Mouse (Mus musculus) heart, embryonic 11.5 days (tissue): ENCODE measurements around the gene Sub1. TPM values are rescaled to one million over a fixed set of nuclear protein-coding genes. Genes with fewer than 3 reads are reported as not detected.

Source experiments
- ATAC-seq: fragments of 200-750 bp; cut with Nextera tagmentation; replicated peaks from 2 replicates; pipeline ENCODE4 v1.8.0; 2017; ENCODE audit warnings: moderate library complexity; ENCODE audit not compliant: insufficient number of reproducible peaks, low FRiP score, low TSS enrichment
- H3K27ac ChIP-seq: fragments of 300-500 bp; sonication (generic); 2 replicates; pipeline ENCODE4 v1.5.1; 2014; ENCODE audit warnings: mild to moderate bottlenecking, low read depth, low read length
- H3K27me3 ChIP-seq: fragments of 300-500 bp; sonication (generic); 2 replicates; pipeline ENCODE4 v1.6.1; 2014; ENCODE audit warnings: mild to moderate bottlenecking, low read length, mixed read lengths; ENCODE audit not compliant: control insufficient read depth, insufficient read depth
- H3K36me3 ChIP-seq: fragments of 300-500 bp; sonication (generic); 2 replicates; pipeline ENCODE4 v1.6.1; 2014; ENCODE audit warnings: mild to moderate bottlenecking, low read length, moderate library complexity, mixed read lengths; ENCODE audit not compliant: control insufficient read depth, insufficient read depth
- H3K4me1 ChIP-seq: fragments of 300-500 bp; sonication (generic); 2 replicates; pipeline ENCODE4 v1.6.1; 2014; ENCODE audit warnings: low read length; ENCODE audit not compliant: control insufficient read depth, insufficient read depth
- H3K4me2 ChIP-seq: fragments of 300-500 bp; sonication (generic); 2 replicates; pipeline ENCODE4 v1.6.1; 2014; ENCODE audit warnings: mild to moderate bottlenecking, moderate library complexity
- H3K4me3 ChIP-seq: fragments of 300-500 bp; sonication (generic); 2 replicates; pipeline ENCODE4 v1.5.1; 2014; ENCODE audit warnings: low read depth, low read length
- H3K9ac ChIP-seq: fragments of 300-500 bp; sonication (generic); 2 replicates; pipeline ENCODE4 v1.6.1; 2014; ENCODE audit warnings: mild to moderate bottlenecking, low read depth, low read length, moderate library complexity
- H3K9me3 ChIP-seq: fragments of 300-500 bp; sonication (generic); replicated peaks from 2 replicates; pipeline ENCODE4 v1.6.1; 2016; ENCODE audit warnings: low read length; ENCODE audit not compliant: control insufficient read depth
- WGBS: fragments of 180-500 bp; shearing (Covaris S2); extraction: QIAGEN DNeasy Blood & Tissue Kit; methylation state at CpG from one replicate; pipeline ENCODE4 v1.1.7; 2014; ENCODE audit not compliant: insufficient replicate concordance; 5-methylcytosine and 5-hydroxymethylcytosine counted together
- polyA plus RNA-seq: library from polyadenylated mRNA; unstranded; fragments of >200 nt; fragmentation: Nextera tagmentation; extraction: Ambion mirVana; gene quantifications from 2 replicates; pipeline ENCODE4 v1.2.1, GENCODE M21; 2014

Gene Sub1
- 635 and 657 TPM in 2 replicates for polyA plus RNA-seq

DNA sequence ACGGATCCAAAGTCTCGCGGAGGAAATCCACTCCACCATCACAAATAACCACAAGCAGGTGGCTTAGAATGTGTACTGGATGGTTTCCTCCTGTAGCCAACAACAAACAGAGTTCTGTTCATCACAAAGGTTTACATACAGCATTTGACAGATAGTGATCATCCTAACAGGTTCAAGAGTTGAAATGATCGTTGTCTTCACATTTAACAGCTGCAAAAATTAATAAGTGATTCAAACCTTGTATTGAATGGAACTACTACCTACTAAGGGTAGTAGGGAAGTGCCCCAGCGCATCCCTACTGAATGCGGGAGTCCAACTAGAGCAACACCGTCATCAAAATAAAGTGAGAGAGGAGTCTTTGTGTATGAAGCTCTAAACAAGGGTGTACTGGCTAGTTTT, at the start of gene Sub1:
Gene Sub1 (minus strand): TSS at position 101 of the 400 bp plus-strand sequence.
- no peaks in the 10 kb centered on the region for H3K27me3 ChIP-seq
- H3K4me2 ChIP-seq, result peak within 1 kb of the TSS; percentile 62
- no peak for ATAC-seq
- H3K36me3 ChIP-seq, result peaks cover 2% of the 10 kb centered on the region; the same call in 1 of the 2 replicates
- 0 out of 2 replicates have a peak, but pooled peaks cover 7% of the 10 kb centered on the region for H3K4me1 ChIP-seq
- peak within 1 kb of the TSS; percentile 98 for H3K9ac ChIP-seq
- no peaks in the 10 kb centered on the region for H3K9me3 ChIP-seq
- 83% methylated on average over 7 of the region's 7 CpGs for WGBS
- H3K4me3 ChIP-seq, result peak within 1 kb of the TSS; percentile 95
- peak within 1 kb of the TSS; percentile 87 for H3K27ac ChIP-seq

DNA sequence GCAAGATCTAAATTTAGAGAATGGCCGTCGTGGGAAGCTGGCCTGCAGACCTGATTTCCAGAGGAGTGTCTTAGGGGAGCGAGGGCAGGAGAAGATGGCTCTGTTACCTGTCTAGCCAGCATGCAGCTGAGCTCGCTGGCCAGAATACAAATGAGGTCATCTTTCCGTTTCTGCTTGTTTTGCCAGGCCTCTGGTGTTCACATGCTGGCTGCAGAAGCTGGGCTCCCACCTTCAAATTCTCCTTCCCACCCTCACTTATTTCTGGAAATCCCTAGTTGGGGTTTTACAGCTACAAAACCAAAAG, 43.6 kb upstream of the Sub1 start:
- 33% methylated on average over 5 of the region's 5 CpGs for WGBS
- H3K36me3 ChIP-seq, result no peaks in the 10 kb centered on the region
- no peak overlapping the region for H3K27ac ChIP-seq
- H3K27me3 ChIP-seq, result no peaks in the 10 kb centered on the region
- no peak overlapping the region for H3K4me3 ChIP-seq
- H3K4me1 ChIP-seq, result peaks cover 2% of the 10 kb centered on the region; the same call in 1 of the 2 replicates
- no peaks in the 10 kb centered on the region for H3K9me3 ChIP-seq
- no peak overlapping the region for H3K9ac ChIP-seq
- ATAC-seq, result no peak
- no peak overlapping the region for H3K4me2 ChIP-seq

DNA sequence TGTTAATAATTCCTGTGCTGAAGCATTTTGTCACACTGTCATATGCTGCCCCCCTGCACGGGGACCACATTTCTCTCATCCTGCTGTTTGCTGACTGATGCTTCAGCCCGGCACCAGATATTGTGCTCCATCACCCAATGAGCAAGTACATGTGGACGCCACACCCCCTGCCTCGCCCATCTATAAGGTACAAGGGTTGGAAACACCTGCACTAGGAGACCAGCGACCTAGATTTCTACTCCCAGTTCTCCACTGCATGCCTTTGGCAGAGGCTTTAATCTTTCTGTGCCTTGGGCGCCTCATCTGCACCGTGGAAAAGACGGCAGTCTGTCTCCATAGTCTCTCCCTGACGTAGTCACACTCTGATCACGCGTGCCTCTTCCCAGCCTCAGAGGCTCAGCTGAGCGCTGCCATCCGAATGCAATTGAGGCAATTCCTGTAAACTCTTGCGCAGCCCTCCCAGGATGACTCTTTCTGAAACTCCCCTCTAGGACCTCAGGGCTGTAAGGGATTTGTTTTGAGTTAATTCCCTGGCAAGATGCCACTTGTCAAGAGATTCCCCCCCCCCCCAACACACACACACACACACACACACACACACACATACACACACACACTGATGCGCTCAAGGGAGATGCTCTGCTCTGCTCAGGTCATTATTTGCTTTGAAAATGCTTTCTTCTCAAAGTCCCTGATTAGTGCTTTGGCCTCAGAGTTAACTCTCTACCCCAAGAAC, 43.1 kb upstream of the Sub1 start:
- Histone ChIP-seq H3K4me2 (no peak overlapping the region), H3K27me3 (no peaks in the 10 kb centered on the region), H3K36me3 (no peaks in the 10 kb centered on the region), H3K4me1 (peaks cover 2% of the 10 kb centered on the region; the same call in 1 of the 2 replicates), H3K4me3 (no peak overlapping the region), H3K9me3 (no peaks in the 10 kb centered on the region), H3K27ac (no peak overlapping the region), H3K9ac (no peak overlapping the region)
- WGBS, result 61% methylated on average over 15 of the region's 15 CpGs
- ATAC-seq, result no peak

DNA sequence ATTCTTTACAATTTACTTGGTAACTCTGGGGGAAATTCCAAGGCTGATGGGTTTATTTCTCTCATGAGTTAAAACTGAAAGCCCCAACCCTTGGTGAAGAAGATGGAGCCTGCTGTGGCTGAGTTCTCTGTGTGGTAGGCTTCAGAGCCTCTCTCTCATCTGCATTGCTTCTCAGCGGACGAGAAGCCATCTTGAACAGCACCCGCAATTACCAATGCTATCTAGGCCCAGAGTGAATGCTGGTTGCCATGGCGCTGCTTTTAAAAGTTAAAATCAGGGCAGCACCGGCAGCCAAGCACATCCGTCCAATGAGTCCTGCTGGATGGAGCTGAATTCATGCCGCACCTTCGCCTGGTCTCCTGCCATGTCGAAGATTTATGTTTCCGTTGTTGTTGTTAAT, 42.5 kb upstream of the Sub1 start:
- no peaks in the 10 kb centered on the region for H3K9me3 ChIP-seq
- WGBS, result 77% methylated on average over 10 of the region's 10 CpGs
- no peak for ATAC-seq

DNA sequence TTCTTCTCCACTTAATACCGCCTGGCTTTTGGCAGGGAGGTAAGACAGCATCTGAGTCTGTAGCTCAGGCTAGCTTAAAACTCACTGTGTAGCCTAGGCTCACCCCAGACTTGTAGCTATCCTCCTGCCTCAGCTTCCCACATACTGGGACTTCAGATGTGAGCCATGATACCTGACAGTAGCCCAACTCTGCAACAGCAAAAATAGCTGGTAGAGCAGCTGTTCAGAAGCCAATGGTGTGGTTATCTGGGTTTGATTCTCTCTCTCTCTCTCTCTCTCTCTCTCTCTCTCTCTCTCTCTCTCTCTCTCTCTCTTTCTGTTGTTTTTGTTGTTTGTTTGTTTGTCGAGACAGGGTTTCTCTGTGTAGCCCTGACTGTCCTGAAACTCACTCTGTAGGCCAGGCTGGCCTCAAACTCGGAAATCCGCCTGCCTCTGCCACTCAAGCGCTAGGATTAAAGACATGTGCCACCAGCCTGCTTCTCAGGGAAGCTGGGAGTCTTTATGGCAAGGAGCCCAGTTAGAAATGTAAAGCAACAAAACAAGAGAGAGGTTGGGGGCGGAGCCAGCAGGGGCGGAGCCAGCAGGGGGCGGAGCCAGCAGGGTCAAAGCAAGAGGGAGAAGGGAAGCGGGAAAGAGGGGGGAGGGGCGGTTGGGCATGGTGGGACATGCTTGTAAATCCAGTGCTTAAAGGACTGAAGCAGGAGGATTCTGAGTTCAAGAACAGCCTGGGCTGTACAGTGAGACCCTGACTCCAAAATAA, 41.3 kb upstream of the Sub1 start:
- Histone ChIP-seq H3K4me3 (no peak overlapping the region), H3K36me3 (no peaks in the 10 kb centered on the region), H3K27ac (no peak overlapping the region), H3K4me2 (no peak overlapping the region), H3K27me3 (no peaks in the 10 kb centered on the region), H3K9me3 (no peaks in the 10 kb centered on the region), H3K9ac (no peak overlapping the region), H3K4me1 (peaks cover 2% of the 10 kb centered on the region; the same call in 1 of the 2 replicates)
- no peak for ATAC-seq
- 61% methylated on average over 10 of the region's 10 CpGs for WGBS

More for the DNA sequence above, 42.5 kb upstream of the Sub1 start:
- H3K36me3 ChIP-seq, result no peaks in the 10 kb centered on the region
- H3K4me3 ChIP-seq, result no peak overlapping the region
- no peak overlapping the region for H3K27ac ChIP-seq
- H3K9ac ChIP-seq, result no peak overlapping the region
- H3K27me3 ChIP-seq, result no peaks in the 10 kb centered on the region
- H3K4me2 ChIP-seq, result no peak overlapping the region
- H3K4me1 ChIP-seq, result peaks cover 2% of the 10 kb centered on the region; the same call in 1 of the 2 replicates

DNA sequence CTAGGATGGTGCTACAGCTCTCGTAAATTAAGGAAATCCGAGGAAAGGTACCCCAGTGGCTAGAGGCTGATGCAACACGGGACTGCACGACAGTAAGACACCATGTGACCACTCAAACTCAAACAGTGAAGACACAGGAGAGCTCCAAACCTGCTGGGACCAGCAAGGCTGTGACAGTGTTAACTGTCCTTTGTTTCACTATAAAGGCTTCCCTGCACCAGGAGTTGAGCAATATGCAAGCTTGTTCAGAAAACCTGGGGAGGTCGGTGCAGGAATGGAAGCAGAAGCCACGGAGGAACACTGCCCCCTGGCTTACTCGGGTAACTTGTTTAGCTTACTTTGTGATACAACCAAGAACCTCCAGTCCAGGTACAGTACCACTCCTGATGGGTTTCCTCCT, 40.4 kb upstream of the Sub1 start:
- no peak for ATAC-seq
- Histone ChIP-seq H3K4me2 (no peak overlapping the region), H3K4me3 (no peak overlapping the region), H3K36me3 (no peaks in the 10 kb centered on the region), H3K4me1 (peaks cover 2% of the 10 kb centered on the region; the same call in 1 of the 2 replicates), H3K9me3 (no peaks in the 10 kb centered on the region), H3K27ac (no peak overlapping the region), H3K27me3 (no peaks in the 10 kb centered on the region), H3K9ac (no peak overlapping the region)
- WGBS, result 48% methylated on average over 7 of the region's 7 CpGs

DNA sequence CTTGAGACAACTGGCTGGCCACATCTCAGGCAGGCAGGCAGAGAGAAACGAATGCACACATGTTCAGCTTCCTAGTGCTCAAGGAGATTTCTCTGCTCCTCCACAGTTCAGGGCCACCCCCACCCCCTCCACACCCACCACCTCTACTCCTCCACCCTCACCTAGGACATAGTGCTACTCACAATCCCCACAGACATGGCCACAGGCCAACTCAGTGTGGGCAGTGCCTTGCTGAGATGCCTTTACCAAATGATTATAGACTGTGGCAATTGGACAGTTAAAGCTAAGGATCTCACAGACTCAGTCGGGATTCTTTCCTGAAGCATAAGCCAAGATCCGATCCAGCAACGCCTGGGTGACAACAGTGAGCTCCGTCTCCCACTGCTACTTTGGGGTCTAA, 39.9 kb upstream of the Sub1 start:
- Histone ChIP-seq H3K4me1 (peaks cover 2% of the 10 kb centered on the region; the same call in 1 of the 2 replicates), H3K36me3 (no peaks in the 10 kb centered on the region), H3K4me2 (no peak overlapping the region), H3K27me3 (no peaks in the 10 kb centered on the region), H3K9ac (no peak overlapping the region), H3K9me3 (no peaks in the 10 kb centered on the region), H3K4me3 (no peak overlapping the region), H3K27ac (no peak overlapping the region)
- ATAC-seq, result no peak
- WGBS, result 66% methylated on average over 5 of the region's 5 CpGs

DNA sequence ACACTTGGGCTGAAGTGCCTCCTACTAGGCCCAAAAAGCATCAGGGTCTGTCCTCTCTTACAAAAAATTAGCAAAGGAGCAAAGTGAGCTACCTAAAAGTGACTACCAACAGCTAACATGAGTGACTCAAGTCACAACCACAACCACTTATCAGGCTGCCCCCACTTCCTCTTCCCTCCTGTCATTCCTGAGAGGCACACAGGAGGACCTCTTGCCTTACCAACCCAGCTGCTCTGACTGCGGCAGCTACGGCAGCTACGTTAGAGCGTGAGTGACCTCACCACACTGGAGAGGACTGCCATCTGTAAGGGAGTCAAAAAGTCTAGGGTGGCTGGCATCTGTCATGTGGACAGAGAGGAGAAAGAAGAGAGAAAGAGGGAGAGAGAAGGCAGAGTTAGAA, 37.5 kb upstream of the Sub1 start:
- 48% methylated on average over 4 of the region's 4 CpGs for WGBS

More for the DNA sequence above, 37.5 kb upstream of the Sub1 start:
- Histone ChIP-seq H3K36me3 (no peaks in the 10 kb centered on the region), H3K27me3 (no peaks in the 10 kb centered on the region), H3K27ac (no peak overlapping the region), H3K9me3 (no peaks in the 10 kb centered on the region), H3K4me1 (no peaks in the 10 kb centered on the region), H3K4me2 (no peak overlapping the region), H3K9ac (no peak overlapping the region), H3K4me3 (no peak overlapping the region)
- ATAC-seq, result no peak
